Mouse (Mus musculus) megakaryocyte-erythroid progenitor cell, adult 5-6 weeks (primary cell): ENCODE results near the gene Krtap22-2. TPM values are rescaled to one million over a fixed set of nuclear protein-coding genes. Genes with fewer than 3 reads are reported as not detected.
"Not testable (repeated sequence)": the region's sequence is repeated elsewhere in the genome, so short reads cannot be mapped to it uniquely, and the experiment has no call there.

Experiments used
- ATAC-seq: replicated peaks from 2 replicates; pipeline ENCODE4 v1.8.0; 2016; ENCODE audit warnings: mild to moderate bottlenecking, inconsistent platforms; ENCODE audit not compliant: severe bottlenecking, poor library complexity, low FRiP score, low TSS enrichment
- total RNA-seq, 2 experiments: library from RNA; stranded (forward) in 1 of 2; stranded (reverse) in 1 of 2; fragments of 200-1000, 215-1000 nt in 1 of 2; fragments of >200 nt in 1 of 2; fragmentation: Nextera tagmentation in 1 of 2; gene quantifications; 2 replicates each; pipeline ENCODE4 v1.2.3; 2014 to 2017

Krtap22-2 gene
- total RNA-seq (2014; fragmentation: Nextera tagmentation) = not detected in 2 replicates
- total RNA-seq (2017) = not detected in 2 replicates

GRCm38 (mm10) chr16:89010659-89011058, at the start of gene Krtap22-2:
Krtap22-2 (minus strand) TSS chr16:89010759.
- no peak for ATAC-seq

- no peak for ATAC-seq
These were observed 37.2 kb upstream of the Krtap22-2 start, which contains the start of gene Krtap6-5 for GRCm38 (mm10) chr16:89047783-89048182. Krtap6-5 (minus strand) TSS chr16:89047883.

GRCm38 (mm10) chr16:89041372-89041771, 30.8 kb upstream of the Krtap22-2 start, which contains the start of gene Gm10228:
Gm10228 (minus strand) TSS chr16:89041472.
- not testable (repeated sequence) for ATAC-seq

- ATAC-seq = not testable (repeated sequence)
These were observed 20.8 kb upstream of the Krtap22-2 start, which contains the start of gene Krtap6-1 for GRCm38 (mm10) chr16:89031399-89031798. Krtap6-1 (plus strand) TSS chr16:89031699.

- not testable (repeated sequence) for ATAC-seq
These were observed 4.4 kb upstream of the Krtap22-2 start, which contains the start of gene Gm10229 for GRCm38 (mm10) chr16:89014984-89015383. Gm10229 (plus strand) TSS chr16:89015284.

GRCm38 (mm10) chr16:89013973-89014372, 3.4 kb upstream of the Krtap22-2 start:
- no peak for ATAC-seq

- no peak for ATAC-seq
These were observed 47.8 kb downstream of the Krtap22-2 start, which contains the start of gene Krtap16-3 for GRCm38 (mm10) chr16:88962773-88963172. Krtap16-3 (minus strand) TSS chr16:88962873.

Other genes with a start within 250 kb of the Krtap22-2 start
- gene 2310057N15Rik, start 236.6 kb downstream of the Krtap22-2 start, total RNA-seq (2014; fragmentation: Nextera tagmentation) = not detected in 2 replicates
- gene 2310057N15Rik, start 236.6 kb downstream of the Krtap22-2 start, total RNA-seq (2017) = not detected in 2 replicates
- not detected in 2 replicates for gene Gm5965, start 232.9 kb downstream of the Krtap22-2 start, total RNA-seq (2014; fragmentation: Nextera tagmentation)
- gene Gm5965, start 232.9 kb downstream of the Krtap22-2 start, total RNA-seq (2017) = not detected in 2 replicates
- gene Gm20741, start 198.5 kb downstream of the Krtap22-2 start, total RNA-seq (2014; fragmentation: Nextera tagmentation) = not detected in 2 replicates
- not detected in 2 replicates for gene Gm20741, start 198.5 kb downstream of the Krtap22-2 start, total RNA-seq (2017)
- gene Krtap15, start 190.5 kb downstream of the Krtap22-2 start, total RNA-seq (2014; fragmentation: Nextera tagmentation) = not detected in 2 replicates
- not detected in 2 replicates for gene Krtap15, start 190.5 kb downstream of the Krtap22-2 start, total RNA-seq (2017)
- gene Krtap14, start 184.6 kb downstream of the Krtap22-2 start, total RNA-seq (2014; fragmentation: Nextera tagmentation) = not detected in 2 replicates
- gene Krtap14, start 184.6 kb downstream of the Krtap22-2 start, total RNA-seq (2017) = not detected in 2 replicates
- gene Krtap19-1, start 141.3 kb downstream of the Krtap22-2 start, total RNA-seq (2014; fragmentation: Nextera tagmentation) = not detected in 2 replicates
- gene Krtap19-1, start 141.3 kb downstream of the Krtap22-2 start, total RNA-seq (2017) = not detected in 2 replicates
- not detected in 2 replicates for gene Krtap19-2, start 136.5 kb downstream of the Krtap22-2 start, total RNA-seq (2014; fragmentation: Nextera tagmentation)
- not detected in 2 replicates for gene Krtap19-2, start 136.5 kb downstream of the Krtap22-2 start, total RNA-seq (2017)
- gene Krtap19-3, start 132.7 kb downstream of the Krtap22-2 start, total RNA-seq (2014; fragmentation: Nextera tagmentation) = not detected in 2 replicates
- gene Krtap19-3, start 132.7 kb downstream of the Krtap22-2 start, total RNA-seq (2017) = not detected in 2 replicates
- not detected in 2 replicates for gene Krtap19-4, start 125.7 kb downstream of the Krtap22-2 start, total RNA-seq (2014; fragmentation: Nextera tagmentation)
- gene Krtap19-4, start 125.7 kb downstream of the Krtap22-2 start, total RNA-seq (2017) = not detected in 2 replicates
- not detected in 2 replicates for gene Krtap19-5, start 114.3 kb downstream of the Krtap22-2 start, total RNA-seq (2014; fragmentation: Nextera tagmentation)
- gene Krtap19-5, start 114.3 kb downstream of the Krtap22-2 start, total RNA-seq (2017) = not detected in 2 replicates
- not detected in 2 replicates for gene Krtap19-9b, start 78.5 kb downstream of the Krtap22-2 start, total RNA-seq (2014; fragmentation: Nextera tagmentation)
- gene Krtap19-9b, start 78.5 kb downstream of the Krtap22-2 start, total RNA-seq (2017) = not detected in 2 replicates
- not detected in 2 replicates for gene Krtap16-3, start 47.9 kb downstream of the Krtap22-2 start, total RNA-seq (2014; fragmentation: Nextera tagmentation)
- gene Krtap16-3, start 47.9 kb downstream of the Krtap22-2 start, total RNA-seq (2017) = not detected in 2 replicates
- gene Gm10229, start 4.5 kb upstream of the Krtap22-2 start, total RNA-seq (2014; fragmentation: Nextera tagmentation) = not detected in 2 replicates
- gene Gm10229, start 4.5 kb upstream of the Krtap22-2 start, total RNA-seq (2017) = not detected in 2 replicates
- gene Krtap6-1, start 20.9 kb upstream of the Krtap22-2 start, total RNA-seq (2014; fragmentation: Nextera tagmentation) = not detected in 2 replicates
- not detected in 2 replicates for gene Krtap6-1, start 20.9 kb upstream of the Krtap22-2 start, total RNA-seq (2017)
- gene Gm10228, start 30.7 kb upstream of the Krtap22-2 start, total RNA-seq (2014; fragmentation: Nextera tagmentation) = not detected in 2 replicates
- not detected in 2 replicates for gene Gm10228, start 30.7 kb upstream of the Krtap22-2 start, total RNA-seq (2017)
- not detected in 2 replicates for gene Krtap6-5, start 37.1 kb upstream of the Krtap22-2 start, total RNA-seq (2014; fragmentation: Nextera tagmentation)
- not detected in 2 replicates for gene Krtap6-5, start 37.1 kb upstream of the Krtap22-2 start, total RNA-seq (2017)
- gene 1110025L11Rik, start 53.2 kb upstream of the Krtap22-2 start, total RNA-seq (2014; fragmentation: Nextera tagmentation) = not detected in 2 replicates
- gene 1110025L11Rik, start 53.2 kb upstream of the Krtap22-2 start, total RNA-seq (2017) = not detected in 2 replicates
- gene Krtap6-3, start 73.3 kb upstream of the Krtap22-2 start, total RNA-seq (2014; fragmentation: Nextera tagmentation) = not detected in 2 replicates
- gene Krtap6-3, start 73.3 kb upstream of the Krtap22-2 start, total RNA-seq (2017) = not detected in 2 replicates
- not detected in 2 replicates for gene Gm6358, start 130.1 kb upstream of the Krtap22-2 start, total RNA-seq (2014; fragmentation: Nextera tagmentation)
- not detected in 2 replicates for gene Gm6358, start 130.1 kb upstream of the Krtap22-2 start, total RNA-seq (2017)
- not detected in 2 replicates for gene Gm10061, start 140.3 kb upstream of the Krtap22-2 start, total RNA-seq (2014; fragmentation: Nextera tagmentation)
- gene Gm10061, start 140.3 kb upstream of the Krtap22-2 start, total RNA-seq (2017) = not detected in 2 replicates
- gene Gm9789, start 147.2 kb upstream of the Krtap22-2 start, total RNA-seq (2014; fragmentation: Nextera tagmentation) = not detected in 2 replicates
- not detected in 2 replicates for gene Gm9789, start 147.2 kb upstream of the Krtap22-2 start, total RNA-seq (2017)
- not detected in 2 replicates for gene Gm7735, start 158.7 kb upstream of the Krtap22-2 start, total RNA-seq (2014; fragmentation: Nextera tagmentation)
- not detected in 2 replicates for gene Gm7735, start 158.7 kb upstream of the Krtap22-2 start, total RNA-seq (2017)
- gene 1110057P08Rik, start 164.0 kb upstream of the Krtap22-2 start, total RNA-seq (2014; fragmentation: Nextera tagmentation) = not detected in 2 replicates
- gene 1110057P08Rik, start 164.0 kb upstream of the Krtap22-2 start, total RNA-seq (2017) = not detected in 2 replicates
- not detected in 2 replicates for gene Krtap20-2, start 195.1 kb upstream of the Krtap22-2 start, total RNA-seq (2014; fragmentation: Nextera tagmentation)
- gene Krtap20-2, start 195.1 kb upstream of the Krtap22-2 start, total RNA-seq (2017) = not detected in 2 replicates